Mouse (Mus musculus): ENCODE measurements around the gene Sap30l. TPM values are rescaled to one million over a fixed set of nuclear protein-coding genes. Genes with fewer than 3 reads are reported as not detected.

Sap30l gene
- total RNA-seq, 1 experiment, result 29.2 TPM

DNA sequence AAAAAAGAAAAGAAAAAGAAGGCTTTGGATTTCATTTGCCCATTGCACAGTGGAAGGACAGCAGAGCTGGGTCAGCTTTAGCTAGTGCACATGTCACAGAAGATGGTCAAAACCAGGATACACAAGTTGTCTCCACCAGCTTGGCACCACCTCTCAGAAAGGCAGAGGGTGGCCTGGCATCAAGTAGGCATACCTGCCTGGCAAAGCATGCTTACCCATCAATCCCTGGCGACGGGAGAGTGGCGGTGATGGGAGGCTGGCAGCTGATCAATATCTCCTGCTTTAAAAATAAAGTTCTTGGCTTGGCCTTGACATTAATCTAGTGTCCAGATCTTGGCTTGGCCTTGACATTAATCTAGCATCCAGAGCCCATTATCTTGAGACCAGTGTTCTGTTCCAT, 24.9 kb upstream of the Sap30l start:
- TF ChIP-seq CHD2 (IDR thresholded peaks at IDR 0.05; ENCODE audit: low read depth, low read length) (no peak), ZNF384 (IDR thresholded peaks at IDR 0.05; ENCODE audit: low read depth, low read length) (no peak), ZC3H11A (IDR thresholded peaks at IDR 0.05; ENCODE audit: borderline replicate concordance, low read depth, low read length) (no peak), HCFC1 (IDR thresholded peaks at IDR 0.05; ENCODE audit: borderline replicate concordance, insufficient read depth, low read length) (no peak), MAFK (IDR thresholded peaks at IDR 0.05; ENCODE audit: insufficient read depth, low read depth, low read length) (no peak)
- in situ Hi-C loops (cut with MboI; ENCODE audit: low sequenced_read_pairs in 2 of 2, unreplicated experiment in 2 of 2), result loop anchor here in 1 of 2 experiments (10.0 kb wide), 1 partner anchor 232 kb away; no protein-coding TSS in a partner anchor
- no peak overlapping the region for H3K4me3 ChIP-seq (ENCODE audit: insufficient read depth in 1 of 2, low read depth in 1 of 2, low read length in 2 of 2, poor library complexity in 1 of 2, severe bottlenecking in 1 of 2)

DNA sequence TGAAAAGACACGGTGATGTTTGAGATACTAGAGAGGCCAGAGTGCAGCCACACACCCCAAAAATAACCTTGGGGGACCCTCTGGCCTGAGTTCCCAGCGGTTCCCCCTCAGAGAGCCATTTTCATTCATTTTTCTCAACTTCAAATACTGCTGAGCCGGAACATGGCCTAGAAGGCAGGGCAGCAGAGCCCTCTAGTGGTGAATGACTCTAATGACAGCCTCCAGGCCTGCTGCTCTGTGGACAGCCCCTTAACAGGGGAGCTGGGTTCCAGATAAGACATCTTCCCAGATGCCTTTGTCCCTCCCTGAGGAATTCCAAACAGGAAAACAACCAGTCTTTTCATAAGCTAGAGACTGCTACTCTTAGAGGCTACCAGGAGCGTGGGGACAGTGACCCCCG, 23.1 kb upstream of the Sap30l start:
- in situ Hi-C loops (cut with MboI; ENCODE audit: low sequenced_read_pairs in 2 of 2, unreplicated experiment in 2 of 2), result loop anchor here in 1 of 2 experiments (10.0 kb wide), 1 partner anchor 234 kb away; no protein-coding TSS in a partner anchor
- Histone ChIP-seq H3K4me1 (ENCODE audit: control insufficient read depth in 2 of 2, insufficient read depth in 2 of 2, low read length in 2 of 2, poor library complexity in 1 of 2) (peaks cover 0 to 4% of the 10 kb centered on the region in 2 experiments; a peak in 1 of 4 replicates), H3K27ac (ENCODE audit: insufficient read depth, low read depth, low read length, poor library complexity, severe bottlenecking) (no peak overlapping the region), H3K9me3 (ENCODE audit: control insufficient read depth, insufficient read depth, low read depth, low read length) (no peaks in the 10 kb centered on the region), H3K9ac (ENCODE audit: insufficient read depth, low read depth, low read length, poor library complexity, severe bottlenecking) (no peak overlapping the region), H3K4me3 (ENCODE audit: insufficient read depth in 1 of 2, low read depth in 1 of 2, low read length in 2 of 2, poor library complexity in 1 of 2, severe bottlenecking in 1 of 2) (no peak overlapping the region), H3K36me3 (ENCODE audit: control insufficient read depth, insufficient read depth, low read length, poor library complexity, severe bottlenecking) (no peaks in the 10 kb centered on the region; the same call in 1 of the 2 replicates)
- no peak for DNase-seq (ENCODE audit: low read depth, low spot score)
- no peak for TF ChIP-seq HCFC1 (IDR thresholded peaks at IDR 0.05; ENCODE audit: borderline replicate concordance, insufficient read depth, low read length)
- TF ChIP-seq ZC3H11A (IDR thresholded peaks at IDR 0.05; ENCODE audit: borderline replicate concordance, low read depth, low read length), result peak; percentile 69; the same call in 1 of the 2 replicates
- no peak for TF ChIP-seq ZNF384 (IDR thresholded peaks at IDR 0.05; ENCODE audit: low read depth, low read length)
- no peak for TF ChIP-seq CHD2 (IDR thresholded peaks at IDR 0.05; ENCODE audit: low read depth, low read length)
- TF ChIP-seq MAFK (IDR thresholded peaks at IDR 0.05; ENCODE audit: insufficient read depth, low read depth, low read length), result peak; percentile 87

More for the DNA sequence above, 24.9 kb upstream of the Sap30l start:
- Histone ChIP-seq H3K9me3 (ENCODE audit: control insufficient read depth, insufficient read depth, low read depth, low read length) (no peaks in the 10 kb centered on the region), H3K4me1 (ENCODE audit: control insufficient read depth in 2 of 2, insufficient read depth in 2 of 2, low read length in 2 of 2, poor library complexity in 1 of 2) (peaks cover 0 to 5% of the 10 kb centered on the region in 2 experiments; a peak in 1 of 4 replicates), H3K27ac (ENCODE audit: insufficient read depth, low read depth, low read length, poor library complexity, severe bottlenecking) (no peak overlapping the region), H3K9ac (ENCODE audit: insufficient read depth, low read depth, low read length, poor library complexity, severe bottlenecking) (no peak overlapping the region), H3K36me3 (ENCODE audit: control insufficient read depth, insufficient read depth, low read length, poor library complexity, severe bottlenecking) (no peaks in the 10 kb centered on the region; the same call in 1 of the 2 replicates)
- no peak for DNase-seq (ENCODE audit: low read depth, low spot score)

DNA sequence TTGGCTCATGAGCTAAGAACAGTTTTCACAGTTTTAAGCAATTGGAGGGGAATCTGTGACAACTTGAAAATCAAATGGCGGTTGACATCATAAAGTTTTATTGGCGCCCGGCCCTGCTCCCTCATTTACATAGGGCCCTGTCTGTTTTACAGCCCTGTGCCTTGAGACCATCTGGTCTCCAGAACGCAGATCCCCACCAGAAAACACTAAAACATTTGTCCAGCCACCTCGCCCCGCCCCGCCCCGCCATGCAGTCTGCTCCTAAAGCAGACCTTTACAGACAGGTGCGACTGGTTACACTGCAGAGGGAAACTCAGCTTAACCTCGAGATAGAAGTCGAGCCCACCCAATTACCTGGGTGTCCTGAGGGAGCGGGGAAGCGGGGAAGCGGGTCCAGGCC, 21.6 kb upstream of the Sap30l start:
- H3K9me3 ChIP-seq (ENCODE audit: control insufficient read depth, insufficient read depth, low read depth, low read length), result no peaks in the 10 kb centered on the region
- H3K4me3 ChIP-seq (ENCODE audit: insufficient read depth in 1 of 2, low read depth in 1 of 2, low read length in 2 of 2, poor library complexity in 1 of 2, severe bottlenecking in 1 of 2), result peak overlapping the region in 1 of 2 experiments; percentile 18; a peak in 1 of 4 replicates
- DNase-seq (ENCODE audit: low read depth, low spot score), result no peak
- TF ChIP-seq HCFC1 (IDR thresholded peaks at IDR 0.05; ENCODE audit: borderline replicate concordance, insufficient read depth, low read length), result no peak
- TF ChIP-seq ZNF384 (IDR thresholded peaks at IDR 0.05; ENCODE audit: low read depth, low read length), result no peak
- no peak for TF ChIP-seq CHD2 (IDR thresholded peaks at IDR 0.05; ENCODE audit: low read depth, low read length)
- no peak for TF ChIP-seq ZC3H11A (IDR thresholded peaks at IDR 0.05; ENCODE audit: borderline replicate concordance, low read depth, low read length)
- TF ChIP-seq MAFK (IDR thresholded peaks at IDR 0.05; ENCODE audit: insufficient read depth, low read depth, low read length), result no peak
- in situ Hi-C loops (cut with MboI; ENCODE audit: low sequenced_read_pairs in 2 of 2, unreplicated experiment in 2 of 2), result loop anchor here in 1 of 2 experiments (10.0 kb wide), 1 partner anchor 235 kb away; no protein-coding TSS in a partner anchor
- H3K9ac ChIP-seq (ENCODE audit: insufficient read depth, low read depth, low read length, poor library complexity, severe bottlenecking), result no peak overlapping the region
- H3K27ac ChIP-seq (ENCODE audit: insufficient read depth, low read depth, low read length, poor library complexity, severe bottlenecking), result no peak overlapping the region
- no peaks in the 10 kb centered on the region; the same call in none of the 2 replicates for H3K36me3 ChIP-seq (ENCODE audit: control insufficient read depth, insufficient read depth, low read length, poor library complexity, severe bottlenecking)
- peaks cover 0 to 2% of the 10 kb centered on the region in 2 experiments; a peak in 1 of 4 replicates for H3K4me1 ChIP-seq (ENCODE audit: control insufficient read depth in 2 of 2, insufficient read depth in 2 of 2, low read length in 2 of 2, poor library complexity in 1 of 2)

DNA sequence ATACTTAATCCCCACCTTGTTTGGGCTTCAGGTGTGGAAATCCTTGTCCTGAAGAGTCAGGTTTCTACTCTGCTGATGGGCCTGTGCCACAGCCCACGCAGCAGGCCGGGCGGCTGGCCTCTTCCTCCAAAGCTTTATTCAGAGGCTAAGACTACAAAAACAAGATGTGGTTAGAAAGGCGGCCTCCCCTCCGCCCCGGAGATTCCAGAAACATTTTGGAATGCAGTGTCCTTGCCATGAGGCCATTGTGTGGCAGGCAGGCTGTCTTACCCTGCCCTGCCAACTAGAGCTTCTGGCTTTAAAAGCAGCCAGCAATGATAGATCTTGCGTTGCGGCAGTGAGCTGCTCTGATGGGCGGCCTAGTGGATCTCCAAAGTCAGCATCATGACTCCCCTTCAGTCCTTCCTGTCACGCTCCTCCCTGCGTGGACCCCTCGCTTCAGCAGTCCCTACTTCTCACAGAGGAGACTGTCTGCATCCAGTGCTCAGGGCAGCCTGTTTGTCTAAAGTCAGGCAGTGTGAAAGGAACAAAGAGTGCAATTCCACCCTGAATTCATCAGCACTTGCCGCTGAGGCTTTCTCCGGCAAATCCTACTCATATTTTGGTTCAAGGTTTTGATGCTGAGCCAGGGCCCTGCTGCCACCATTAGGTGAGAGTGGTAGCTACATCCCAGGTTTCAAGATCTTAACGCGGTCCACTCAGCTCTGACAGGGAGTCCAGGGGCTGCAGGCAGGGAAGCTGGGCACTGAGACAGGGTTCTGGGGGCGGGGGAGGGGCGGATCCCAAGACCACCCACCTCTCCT, 14.6 kb upstream of the Sap30l start:
- Histone ChIP-seq H3K27ac (ENCODE audit: insufficient read depth, low read depth, low read length, poor library complexity, severe bottlenecking) (no peak overlapping the region), H3K4me3 (ENCODE audit: insufficient read depth in 1 of 2, low read depth in 1 of 2, low read length in 2 of 2, poor library complexity in 1 of 2, severe bottlenecking in 1 of 2) (peak overlapping the region; percentile 9 to 17; a peak in 1 of 4 replicates), H3K9ac (ENCODE audit: insufficient read depth, low read depth, low read length, poor library complexity, severe bottlenecking) (peak overlapping the region; percentile 49; the same call in 1 of the 2 replicates), H3K9me3 (ENCODE audit: control insufficient read depth, insufficient read depth, low read depth, low read length) (no peaks in the 10 kb centered on the region), H3K36me3 (ENCODE audit: control insufficient read depth, insufficient read depth, low read length, poor library complexity, severe bottlenecking) (no peaks in the 10 kb centered on the region; the same call in none of the 2 replicates), H3K4me1 (ENCODE audit: control insufficient read depth in 2 of 2, insufficient read depth in 2 of 2, low read length in 2 of 2, poor library complexity in 1 of 2) (peaks cover 7 to 22% of the 10 kb centered on the region in 2 experiments; a peak in 2 of 4 replicates)
- DNase-seq (ENCODE audit: low read depth, low spot score), result no peak
- TF ChIP-seq ZNF384 (IDR thresholded peaks at IDR 0.05; ENCODE audit: low read depth, low read length) (no peak), ZC3H11A (IDR thresholded peaks at IDR 0.05; ENCODE audit: borderline replicate concordance, low read depth, low read length) (no peak), MAFK (IDR thresholded peaks at IDR 0.05; ENCODE audit: insufficient read depth, low read depth, low read length) (no peak), CHD2 (IDR thresholded peaks at IDR 0.05; ENCODE audit: low read depth, low read length) (no peak), HCFC1 (IDR thresholded peaks at IDR 0.05; ENCODE audit: borderline replicate concordance, insufficient read depth, low read length) (no peak)
- in situ Hi-C loops (cut with MboI; ENCODE audit: low sequenced_read_pairs in 2 of 2, unreplicated experiment in 2 of 2), result no loop called here
